Mouse (Mus musculus) embryonic stem cell, embryonic (primary cell): ENCODE measurements at regions not wholly inside any gene's neighbourhood (a gene's known extent, or its start where the extent isn't known, plus 50 kb on each side); places are given as distances from the start of the nearest gene placed in this dataset.

Source experiments
- CTCF ChIA-PET, 4 experiments: fragments of 300-600 bp in 2 of 4; fragments of 350-600 bp in 2 of 4; sonication (Branson Sonifier 250); formaldehyde crosslinking; loops; one replicate each; lab custom pipeline; 2022; ENCODE audit warnings: inconsistent platforms in 2 of 4; lab: Charles Lee
- POLR2A ChIA-PET, 4 experiments: fragments of 300-600 bp in 2 of 4; fragments of 350-600 bp in 2 of 4; sonication (Branson Sonifier 250); formaldehyde crosslinking; loops; one replicate each; lab custom pipeline; 2022; ENCODE audit warnings: antibody characterized with exemption in 4 of 4, inconsistent platforms in 1 of 4; lab: Charles Lee

- POLR2A ChIA-PET = interaction anchor here in 1 of 4 experiments (0.5 kb wide), 1 partner anchor 623 kb away, joined by 3 read pairs; no protein-coding TSS in a partner anchor
- CTCF ChIA-PET = no interaction called here
Measured at GRCm38 (mm10) chr6:111621684-111622480, 651.7 kb upstream of the Lmcd1 start.

- POLR2A ChIA-PET = no interaction called here
Measured at GRCm38 (mm10) chr6:111622481-111623139, 650.9 kb upstream of the Lmcd1 start.

GRCm38 (mm10) chr6:111623140-111623497, 650.4 kb upstream of the Lmcd1 start:
- POLR2A ChIA-PET = no interaction called here
- CTCF ChIA-PET = no interaction called here

More at GRCm38 (mm10) chr6:111622481-111623139, 650.9 kb upstream of the Lmcd1 start:
- CTCF ChIA-PET = no interaction called here

DNA sequence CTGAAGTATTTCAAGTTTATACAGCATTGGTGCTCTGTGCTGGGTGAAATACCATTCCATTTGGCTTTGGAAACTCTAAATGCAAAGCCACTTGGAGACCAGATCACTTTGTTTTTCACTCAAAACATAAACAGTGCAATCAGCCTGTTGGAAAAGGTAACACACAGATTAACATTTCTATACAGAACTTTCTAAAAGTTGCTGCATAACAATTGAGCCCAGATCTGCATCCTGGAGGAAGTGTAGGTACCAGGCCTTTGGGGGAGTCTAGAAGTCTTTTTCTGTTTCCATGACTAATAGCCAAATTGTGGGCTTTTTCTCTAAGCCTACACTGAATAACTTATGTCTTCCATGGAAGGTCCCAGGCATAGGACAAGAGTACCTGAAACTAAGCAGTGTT, 648.1 kb upstream of the Lmcd1 start:
- POLR2A ChIA-PET = no interaction called here
- CTCF ChIA-PET = no interaction called here

GRCm38 (mm10) chr6:111652736-111653135, 620.8 kb upstream of the Lmcd1 start:
- ChIA-PET CTCF (no interaction called here), POLR2A (no interaction called here)

DNA sequence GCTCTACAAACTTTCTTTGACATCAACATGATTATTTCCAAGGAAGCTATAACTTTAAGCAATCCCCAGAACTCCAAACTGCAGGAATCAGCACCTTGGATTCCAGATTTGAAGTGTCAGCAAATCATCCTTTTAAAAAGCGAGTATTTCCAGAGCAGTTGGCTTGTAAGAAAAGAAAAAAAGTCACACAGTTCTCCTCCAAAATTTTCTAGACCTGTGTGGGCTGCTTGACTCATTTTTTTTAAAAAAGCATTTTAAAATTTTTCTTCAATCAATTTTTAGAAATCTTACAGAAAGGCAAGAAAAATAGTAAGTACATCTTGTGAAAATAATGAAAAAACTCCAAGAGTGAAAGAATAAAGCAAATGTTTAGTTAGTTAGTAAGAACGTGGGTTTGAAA, 613.6 kb upstream of the Lmcd1 start:
- ChIA-PET CTCF (no interaction called here), POLR2A (no interaction called here)

DNA sequence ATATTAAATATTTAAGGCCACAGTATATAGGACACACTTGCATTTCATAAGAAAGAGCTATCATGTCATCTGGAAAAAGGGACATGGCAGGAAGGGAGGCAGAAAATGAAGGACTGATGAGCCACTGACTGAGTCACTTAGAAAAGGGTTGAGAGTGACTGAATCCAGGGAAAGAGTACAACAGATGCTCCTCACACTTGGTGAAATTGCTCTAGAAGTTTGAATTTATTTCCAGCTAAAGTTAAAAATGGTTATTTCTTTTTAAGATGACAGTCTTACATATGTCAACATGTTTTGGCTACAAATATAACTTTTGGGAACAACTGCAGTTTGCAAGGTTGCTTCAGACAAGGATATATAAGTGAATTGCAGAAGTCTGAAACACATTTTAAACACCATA, 609.0 kb upstream of the Lmcd1 start:
- CTCF ChIA-PET = no interaction called here
- POLR2A ChIA-PET = no interaction called here

DNA sequence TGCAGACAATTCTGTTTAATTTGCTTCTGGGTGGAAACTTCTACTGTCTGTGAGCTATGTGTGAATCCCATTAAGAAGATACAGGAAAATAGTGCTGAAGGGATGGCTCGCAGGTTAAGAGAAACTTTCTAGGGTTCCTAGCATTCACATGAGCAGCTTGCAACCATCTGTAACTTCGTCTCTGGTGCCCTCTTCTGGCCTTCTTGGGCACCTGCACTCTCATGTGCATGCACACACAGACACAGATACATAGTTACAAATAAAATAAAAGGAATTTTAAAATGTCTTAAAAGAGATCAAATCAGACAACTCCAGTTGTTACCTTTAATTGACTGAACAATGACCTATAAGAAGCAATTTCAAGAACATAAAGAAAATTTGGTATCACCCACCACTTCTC, 588.6 kb upstream of the Lmcd1 start:
- POLR2A ChIA-PET = no interaction called here
- CTCF ChIA-PET = interaction anchor here (0.5 to 0.9 kb wide), 7 partner anchors 11 to 868 kb away, joined by 3 to 9 read pairs (median 4); no protein-coding TSS in a partner anchor

GRCm38 (mm10) chr6:111702864-111703263, 570.7 kb upstream of the Lmcd1 start:
- ChIA-PET POLR2A (no interaction called here), CTCF (no interaction called here)

DNA sequence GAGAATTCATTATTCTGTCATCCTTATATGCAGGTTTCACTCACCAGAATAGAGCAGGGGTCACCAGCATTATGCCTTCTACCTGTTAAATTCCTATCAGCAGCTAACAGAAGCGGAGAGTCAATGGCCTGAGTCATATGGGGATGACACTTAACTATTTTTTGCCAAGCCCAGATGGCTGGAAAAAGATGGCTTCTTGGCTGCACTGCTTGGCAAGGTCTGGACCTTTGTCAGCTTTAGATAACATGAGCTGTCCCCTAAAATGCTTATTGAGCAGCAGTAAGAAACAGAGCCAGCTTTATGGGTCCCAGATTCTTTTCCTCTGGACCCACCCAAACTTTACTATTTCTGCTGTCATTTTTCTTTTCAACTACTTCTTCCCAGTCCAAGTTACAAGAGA, 565.3 kb upstream of the Lmcd1 start:
- POLR2A ChIA-PET = no interaction called here
- CTCF ChIA-PET = no interaction called here

DNA sequence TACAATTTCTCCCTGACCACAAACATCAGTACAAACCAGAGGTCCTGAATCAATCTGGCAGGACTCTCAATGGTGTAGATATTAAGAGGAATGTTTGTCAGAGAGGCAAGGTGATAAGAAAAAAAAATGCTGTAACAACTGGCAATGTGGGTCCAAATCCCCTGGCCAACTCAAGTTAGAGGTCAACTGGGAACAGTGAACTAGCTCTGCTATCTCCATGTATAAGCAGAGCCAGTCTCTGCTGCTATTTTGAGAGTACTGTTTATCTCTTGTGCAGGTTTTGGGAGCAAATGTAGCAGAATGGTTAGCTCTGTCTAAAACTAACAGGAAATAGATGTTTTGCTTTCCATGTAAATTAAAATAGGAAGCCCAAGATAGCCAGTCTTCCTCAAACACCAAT, 547.6 kb upstream of the Lmcd1 start:
- CTCF ChIA-PET = no interaction called here
- POLR2A ChIA-PET = no interaction called here

DNA sequence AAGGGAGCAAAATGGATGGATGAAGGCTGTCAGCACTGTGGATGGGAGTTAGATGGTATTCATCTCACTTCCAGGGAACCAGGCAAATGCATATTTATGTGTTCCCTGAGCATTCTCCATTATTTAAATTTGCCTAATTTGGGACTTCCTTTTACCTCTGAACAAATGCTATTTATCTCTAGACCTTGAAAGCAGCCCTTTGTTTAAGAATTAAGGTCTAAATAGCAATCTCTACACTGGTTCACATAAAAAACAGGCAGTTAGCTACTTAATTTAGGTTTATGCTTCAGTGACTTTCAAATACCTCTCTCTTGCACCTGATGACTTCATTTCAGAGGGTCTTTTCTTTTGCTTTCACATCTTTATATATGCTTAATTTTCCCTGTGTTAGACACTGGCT, 543.2 kb upstream of the Lmcd1 start:
- ChIA-PET POLR2A (no interaction called here), CTCF (no interaction called here)

DNA sequence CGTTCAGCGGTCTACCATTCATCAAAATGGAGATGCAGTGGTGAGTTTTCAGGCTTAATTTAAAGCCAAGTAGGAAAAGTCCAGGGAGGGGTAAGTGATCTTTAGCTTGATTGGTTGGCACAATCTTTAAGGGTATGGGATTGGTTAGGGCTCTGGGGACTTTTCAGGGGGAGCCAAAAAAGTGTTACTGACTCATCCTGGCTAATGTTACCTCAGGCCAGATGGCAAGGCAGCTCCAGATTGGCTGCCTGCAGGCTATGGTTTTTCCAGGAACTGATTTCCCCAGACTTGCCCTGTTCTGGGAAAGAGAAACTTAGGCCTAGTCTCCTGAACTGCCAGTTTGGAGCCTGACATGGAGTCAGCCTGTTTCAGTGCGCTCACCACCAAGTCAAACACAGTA, 539.6 kb upstream of the Lmcd1 start:
- ChIA-PET POLR2A (no interaction called here), CTCF (no interaction called here)

- CTCF ChIA-PET = no interaction called here
- POLR2A ChIA-PET = no interaction called here
Measured at GRCm38 (mm10) chr6:111738983-111739382, 534.6 kb upstream of the Lmcd1 start.

DNA sequence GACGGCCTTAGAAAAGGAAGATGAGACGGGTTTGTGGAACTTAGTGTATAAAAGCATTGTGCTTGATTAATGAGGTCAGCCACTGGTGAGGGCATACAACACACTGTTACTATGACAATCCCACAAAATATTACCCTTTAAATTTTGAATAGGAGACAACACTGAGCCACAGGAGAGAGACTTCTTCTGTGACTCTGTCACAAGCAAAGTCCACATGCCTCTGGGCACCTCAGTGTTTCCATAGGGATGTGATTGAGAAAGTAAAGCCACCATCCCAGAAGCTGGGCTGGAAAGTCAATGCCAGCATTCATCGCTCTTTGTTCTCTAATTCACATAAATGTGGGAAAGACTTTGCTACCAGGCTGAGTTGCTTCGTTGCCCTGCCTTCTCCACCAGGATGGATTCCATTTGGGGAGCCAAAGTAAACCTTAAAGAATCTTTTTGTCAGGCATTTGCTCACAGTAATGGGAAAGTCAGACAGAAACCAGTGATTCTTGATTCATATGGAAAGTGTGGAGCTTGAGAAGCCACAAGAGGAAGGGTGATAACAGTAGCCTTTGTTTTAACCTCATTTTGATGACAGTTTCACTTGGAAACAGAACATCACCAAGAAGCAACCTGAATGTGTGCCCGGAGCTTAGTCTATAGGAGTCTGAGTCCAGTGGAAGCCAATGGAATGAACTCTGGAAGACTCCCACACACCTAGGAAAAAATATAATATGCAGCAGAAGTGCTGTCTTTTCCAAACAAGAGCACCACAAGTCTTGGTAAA, 491.7 kb upstream of the Lmcd1 start:
- ChIA-PET POLR2A (no interaction called here), CTCF (no interaction called here)

GRCm38 (mm10) chr6:111808611-111809010, 464.9 kb upstream of the Lmcd1 start:
- POLR2A ChIA-PET = no interaction called here
- CTCF ChIA-PET = no interaction called here

DNA sequence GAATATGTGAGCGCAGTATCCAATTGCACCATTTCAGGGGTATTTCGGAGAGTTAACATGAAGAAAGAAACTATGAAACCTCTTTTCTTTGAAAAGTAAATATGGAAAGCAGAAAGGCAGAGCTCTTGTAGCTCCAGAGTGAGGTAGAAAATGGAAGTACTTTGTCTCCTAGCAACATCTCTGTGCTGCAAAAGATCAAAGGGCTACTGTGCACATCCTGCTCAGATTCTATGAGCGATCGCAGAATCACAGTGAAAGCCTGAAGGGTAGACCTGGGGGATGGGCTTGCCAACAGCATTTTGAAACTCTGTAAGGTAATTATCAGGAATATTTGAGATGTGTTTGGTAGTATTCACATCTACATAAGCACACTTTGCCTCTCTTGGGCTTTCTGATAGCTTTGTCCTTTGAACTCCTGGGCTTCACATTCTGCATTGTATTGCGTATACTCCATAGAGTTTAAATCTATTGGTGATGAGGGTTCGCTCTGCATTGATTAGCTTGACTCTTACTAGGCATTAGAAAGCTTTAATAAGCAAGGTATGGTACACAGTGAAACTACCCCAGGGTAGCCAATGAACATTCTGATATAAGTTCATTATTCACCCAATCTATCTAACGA, 459.5 kb upstream of the Lmcd1 start:
- ChIA-PET POLR2A (interaction anchor here in 1 of 4 experiments (0.6 kb wide), 1 partner anchor 19 kb away, joined by 3 read pairs; no protein-coding TSS in a partner anchor), CTCF (no interaction called here)

DNA sequence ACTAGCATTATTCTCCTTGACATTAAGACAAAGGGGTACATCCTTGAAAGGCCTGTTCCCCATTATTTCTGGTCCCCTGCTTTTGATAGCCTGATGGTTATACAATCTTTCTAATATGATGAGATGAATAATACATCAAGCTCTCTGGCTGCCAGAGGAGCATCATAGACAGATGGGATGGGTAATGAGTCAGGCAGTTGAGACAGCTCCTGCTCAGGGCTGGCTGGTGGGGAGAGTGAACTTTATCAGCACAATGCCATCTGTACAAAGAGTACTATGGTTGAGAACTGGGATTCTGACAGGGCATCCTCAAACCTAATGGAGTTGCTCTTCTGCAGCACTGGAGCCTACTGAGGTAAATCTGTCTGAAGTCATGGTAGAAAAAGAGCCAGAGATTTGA, 458.4 kb upstream of the Lmcd1 start:
- CTCF ChIA-PET = no interaction called here
- POLR2A ChIA-PET = no interaction called here

DNA sequence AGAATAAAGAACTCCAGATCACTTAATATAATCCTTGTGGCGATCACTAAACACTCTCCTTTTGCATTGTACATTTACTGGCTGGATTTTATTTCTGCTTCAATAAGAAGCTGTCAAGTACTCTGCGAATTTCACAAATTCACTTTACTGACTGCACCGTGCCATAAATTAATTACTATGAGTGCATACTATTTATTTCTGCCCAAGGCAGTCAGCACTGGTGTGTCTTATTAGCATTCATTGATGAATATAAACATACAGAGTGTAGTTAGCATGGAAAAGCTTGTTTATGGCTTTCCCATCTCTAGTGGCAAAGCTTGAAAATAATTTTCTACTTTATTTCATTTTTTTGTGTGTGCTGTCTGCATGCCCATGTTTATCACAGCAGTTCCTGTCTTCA, 453.3 kb upstream of the Lmcd1 start:
- ChIA-PET CTCF (no interaction called here), POLR2A (no interaction called here)

- CTCF ChIA-PET = no interaction called here
- POLR2A ChIA-PET = no interaction called here
Measured at GRCm38 (mm10) chr6:111844321-111844835, 429.2 kb upstream of the Lmcd1 start.
